Mouse (Mus musculus) kidney, postnatal 10 days (tissue): ENCODE measurements around the gene Cox8a.
A peak's percentile ranks its signal among the peaks of the same experiment; 100 is the strongest.

ENCODE experiments used
- DNase-seq: peaks from one replicate; pipeline ENCODE4 v3.0.0; 2021; ENCODE audit warnings: mixed read lengths

The Cox8a gene

DNA sequence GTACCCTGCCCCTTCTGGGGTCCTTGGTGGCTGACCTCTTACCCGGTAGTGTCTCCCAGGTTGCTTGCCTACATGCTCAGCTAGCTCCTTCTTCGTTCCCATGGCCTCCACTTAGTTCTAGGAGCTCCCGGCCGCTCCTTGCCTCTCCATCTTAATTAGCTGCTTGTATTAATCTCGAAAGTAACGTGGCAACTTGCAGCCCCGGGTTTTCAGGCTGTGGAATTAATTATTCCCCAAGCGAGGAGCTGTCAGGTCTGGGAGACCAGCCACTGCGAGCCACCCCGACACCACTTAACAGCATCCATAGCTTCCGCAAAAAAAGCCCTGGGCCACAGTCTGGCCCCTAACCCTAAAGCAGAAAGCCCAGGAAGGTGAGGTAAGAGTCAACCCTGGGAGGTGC lies 34.0 kb downstream of the Cox8a start:
- DNase-seq, result no peak

GRCm38 (mm10) chr19:7182273-7182949 lies 35.0 kb downstream of the Cox8a start:
- peak; percentile 94 for DNase-seq

DNA sequence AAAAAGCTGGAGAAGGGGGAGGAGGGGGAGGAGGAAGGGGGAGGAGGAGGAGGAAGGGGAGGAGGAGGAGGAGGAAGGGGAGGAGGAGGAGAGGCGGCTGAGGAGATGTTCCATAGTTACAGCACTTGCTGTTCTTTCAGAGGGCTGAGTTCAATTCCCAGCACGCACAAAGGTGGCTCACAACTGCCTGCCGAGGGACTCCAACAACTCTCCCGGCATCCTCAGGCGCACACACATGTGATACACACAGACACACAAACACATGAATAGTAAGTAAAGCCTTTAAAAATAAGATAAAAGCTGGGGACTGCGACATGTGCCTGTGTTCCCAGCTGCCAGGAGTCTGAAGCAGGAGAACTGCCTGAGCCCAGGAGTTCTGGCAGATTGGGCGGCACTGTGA lies 35.9 kb downstream of the Cox8a start:
- no peak for DNase-seq

DNA sequence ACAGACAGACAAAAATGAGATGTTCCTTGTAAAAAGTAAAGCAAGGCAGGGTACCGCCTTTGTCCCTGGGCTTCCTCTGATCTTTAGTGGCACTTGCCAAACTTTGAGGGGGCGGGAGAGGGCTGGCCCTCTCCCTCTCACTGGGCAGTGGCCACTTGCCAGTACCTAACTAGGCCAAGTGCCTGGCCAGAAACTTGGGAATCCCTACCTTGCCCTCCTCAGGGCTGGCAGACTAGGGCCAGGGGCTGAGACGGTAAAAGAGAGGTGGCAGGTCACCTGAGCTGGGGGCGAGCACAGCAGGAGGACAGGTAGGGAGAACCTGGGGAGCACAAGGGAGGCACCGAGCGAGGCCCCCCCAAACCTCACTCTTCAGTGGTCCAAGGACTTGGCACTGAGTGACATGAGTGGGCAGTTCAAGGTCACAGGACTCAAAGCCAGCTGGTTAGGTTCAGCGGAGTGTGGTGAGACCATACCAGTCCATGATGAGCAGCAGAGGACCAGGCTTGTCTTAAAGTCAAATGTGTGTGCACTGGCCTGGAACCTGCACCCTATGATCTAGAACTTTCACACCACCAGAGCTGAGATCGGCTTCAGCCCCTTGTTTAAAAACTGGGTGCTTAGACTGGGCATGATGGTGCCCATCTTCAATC lies 36.5 kb downstream of the Cox8a start:
- peak; percentile 63 for DNase-seq

DNA sequence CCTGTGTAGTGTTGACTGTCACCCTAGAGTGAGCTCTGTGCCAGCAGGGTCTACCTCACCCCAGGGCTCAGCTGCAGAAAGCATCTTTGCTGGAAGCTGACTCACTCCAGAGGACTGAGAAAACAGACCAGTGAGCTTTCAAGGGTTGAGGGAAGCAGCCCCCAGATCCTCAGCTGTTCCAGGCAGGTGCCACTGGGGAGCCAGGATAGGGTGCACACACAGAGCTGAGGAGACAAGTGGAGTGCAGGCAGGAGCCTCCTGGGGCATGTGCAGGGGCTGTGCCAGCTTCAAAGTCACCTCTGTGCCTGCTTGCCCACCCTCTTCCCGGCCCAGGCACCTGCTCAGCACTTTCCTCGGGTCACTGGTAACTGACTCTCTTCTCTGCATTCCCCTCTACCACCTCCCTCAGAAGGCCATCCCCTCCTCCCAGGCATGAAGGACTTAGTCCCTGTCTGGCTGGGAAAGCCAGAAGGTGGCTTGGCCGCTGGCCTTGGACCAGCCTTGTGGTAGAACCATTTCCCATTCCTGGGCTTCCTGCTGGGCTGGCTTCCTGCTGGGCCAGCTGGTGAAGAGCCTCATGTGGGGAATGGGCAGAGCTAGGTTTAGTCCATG lies 38.5 kb downstream of the Cox8a start:
- peak; percentile 76 for DNase-seq

GRCm38 (mm10) chr19:7177804-7178511 lies 39.5 kb downstream of the Cox8a start:
- DNase-seq, result no peak

GRCm38 (mm10) chr19:7176041-7176696 lies 41.2 kb downstream of the Cox8a start:
- DNase-seq, result peak; percentile 56

GRCm38 (mm10) chr19:7172051-7172866 lies 45.2 kb downstream of the Cox8a start:
- DNase-seq, result peak; percentile 79

- peak; percentile 54 for DNase-seq
Observed at GRCm38 (mm10) chr19:7171447-7171846, 46.0 kb downstream of the Cox8a start.

DNA sequence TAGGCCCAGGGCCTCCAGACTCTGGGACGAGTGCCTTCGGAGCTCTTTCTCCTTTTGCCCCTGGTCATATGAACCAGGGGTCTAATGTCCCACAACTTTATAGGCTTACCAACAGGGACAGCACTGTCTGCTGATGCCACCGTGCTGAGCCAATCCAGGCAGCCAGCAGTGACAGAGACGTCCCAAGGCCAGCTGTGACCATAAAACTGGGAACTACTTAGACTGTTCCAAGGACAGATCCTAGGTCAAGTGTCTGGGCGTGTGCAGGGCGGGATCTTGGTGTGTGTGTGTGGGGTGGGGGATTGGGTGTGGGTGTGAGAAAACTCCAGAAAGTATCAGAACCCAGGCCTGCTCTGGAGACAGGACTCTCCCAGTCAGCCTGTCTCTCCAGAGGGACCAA lies 46.5 kb downstream of the Cox8a start:
- DNase-seq, result no peak

- DNase-seq, result no peak
Observed at GRCm38 (mm10) chr19:7168423-7168822, 49.0 kb downstream of the Cox8a start.

DNA sequence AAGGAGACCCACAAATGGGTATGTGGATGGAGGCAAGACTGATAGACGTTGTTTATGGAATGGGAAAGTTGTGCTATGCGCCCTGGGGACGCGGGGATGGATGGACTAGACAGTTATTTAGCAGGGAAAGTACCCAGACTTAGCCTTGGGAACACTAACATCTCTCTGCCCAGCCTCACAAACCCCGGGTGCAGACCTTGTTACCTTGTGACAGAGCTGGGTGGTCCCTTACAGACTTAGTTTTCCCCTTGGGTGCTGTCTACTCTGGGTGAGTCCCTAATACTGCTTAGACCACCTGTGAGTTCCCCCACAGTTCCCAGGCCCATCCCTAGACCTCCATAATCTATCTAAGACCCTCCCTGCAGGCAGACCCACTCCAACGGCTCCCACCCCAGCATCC lies 50.6 kb downstream of the Cox8a start:
- DNase-seq, result no peak

GRCm38 (mm10) chr19:7166200-7166711 lies 51.2 kb downstream of the Cox8a start:
- no peak for DNase-seq

GRCm38 (mm10) chr19:7165509-7166199 lies 51.8 kb downstream of the Cox8a start:
- DNase-seq, result peak; percentile 69
